Mouse (Mus musculus): ENCODE results near the gene Als2cl. TPM values are rescaled to one million over a fixed set of nuclear protein-coding genes. Genes with fewer than 3 reads are reported as not detected.
A peak's percentile ranks its signal among the peaks of the same experiment; 100 is the strongest.

Gene Als2cl
- polyA plus RNA-seq, 1 experiment from 2014 or later, result 3.7 TPM

GRCm38 (mm10) chr9:110887388-110888303 is 8.0 kb downstream of the Als2cl start:
- no peak for ATAC-seq (ENCODE audit: insufficient number of reproducible peaks, low FRiP score, low TSS enrichment, low read depth)
- 62% methylated on average over 9 of the region's 9 CpGs for WGBS
- Histone ChIP-seq H3K27me3 (no peaks in the 10 kb centered on the region), H3K4me3 (no peak overlapping the region), H3K36me3 (no peaks in the 10 kb centered on the region), H3K27ac (no peak overlapping the region), H3K4me1 (no peaks in the 10 kb centered on the region), H3K4me2 (no peak overlapping the region), H3K9ac (no peak overlapping the region), H3K9me3 (no peaks in the 10 kb centered on the region)

- Histone ChIP-seq H3K27me3 (no peaks in the 10 kb centered on the region), H3K4me1 (no peaks in the 10 kb centered on the region), H3K4me2 (no peak overlapping the region), H3K36me3 (no peaks in the 10 kb centered on the region), H3K9ac (no peak overlapping the region), H3K9me3 (no peaks in the 10 kb centered on the region), H3K4me3 (no peak overlapping the region), H3K27ac (no peak overlapping the region)
- 84% methylated on average over 14 of the region's 14 CpGs for WGBS
- no peak for ATAC-seq (ENCODE audit: insufficient number of reproducible peaks, low FRiP score, low TSS enrichment, low read depth)
Measured at GRCm38 (mm10) chr9:110888935-110889334, 9.3 kb downstream of the Als2cl start.

DNA sequence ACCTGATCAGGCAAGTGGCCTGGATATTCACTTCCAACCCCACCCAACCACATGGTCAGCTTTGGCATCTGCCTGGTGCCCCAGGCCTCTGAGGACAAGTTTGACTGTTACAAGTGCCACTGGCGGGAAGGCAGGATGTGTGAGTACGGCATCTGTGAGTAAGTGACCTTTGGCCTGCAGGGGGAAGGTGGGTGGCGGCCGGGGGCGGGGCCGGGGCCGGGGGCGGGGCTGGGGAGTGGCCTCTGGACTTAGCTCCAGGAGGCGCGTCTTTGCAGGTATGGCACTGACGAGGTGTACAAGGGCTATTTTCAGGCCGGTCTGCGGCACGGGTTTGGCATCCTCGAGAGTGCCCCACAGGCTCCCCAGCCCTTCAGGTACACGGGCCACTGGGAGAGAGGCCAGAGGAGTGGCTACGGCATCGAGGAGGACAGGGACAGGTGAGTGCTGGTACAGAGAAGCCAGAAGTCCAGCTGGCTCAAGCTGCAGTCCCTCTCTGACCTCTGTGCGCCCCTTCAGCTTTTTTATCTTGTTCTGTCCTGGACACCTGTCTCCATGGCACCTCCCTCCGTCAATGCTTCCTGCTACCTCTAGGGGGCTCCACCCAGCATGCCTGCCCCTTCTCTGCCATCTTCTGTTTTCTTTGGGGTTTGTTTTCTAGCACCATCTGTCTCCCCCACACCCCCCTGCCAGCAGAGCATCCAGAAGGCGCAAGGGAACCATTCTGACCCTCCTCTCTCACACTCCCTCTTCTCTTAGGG is 10.5 kb downstream of the Als2cl start:
- no peaks in the 10 kb centered on the region for H3K9me3 ChIP-seq
- no peak overlapping the region for H3K27ac ChIP-seq
- ATAC-seq (ENCODE audit: insufficient number of reproducible peaks, low FRiP score, low TSS enrichment, low read depth), result no peak
- no peak overlapping the region for H3K9ac ChIP-seq
- no peak overlapping the region for H3K4me2 ChIP-seq
- H3K36me3 ChIP-seq, result no peaks in the 10 kb centered on the region
- H3K4me3 ChIP-seq, result no peak overlapping the region
- H3K4me1 ChIP-seq, result no peaks in the 10 kb centered on the region
- H3K27me3 ChIP-seq, result 0 out of 2 replicates have a peak, but pooled peaks cover 4% of the 10 kb centered on the region
- WGBS, result 12% methylated on average over 21 of the region's 21 CpGs

DNA sequence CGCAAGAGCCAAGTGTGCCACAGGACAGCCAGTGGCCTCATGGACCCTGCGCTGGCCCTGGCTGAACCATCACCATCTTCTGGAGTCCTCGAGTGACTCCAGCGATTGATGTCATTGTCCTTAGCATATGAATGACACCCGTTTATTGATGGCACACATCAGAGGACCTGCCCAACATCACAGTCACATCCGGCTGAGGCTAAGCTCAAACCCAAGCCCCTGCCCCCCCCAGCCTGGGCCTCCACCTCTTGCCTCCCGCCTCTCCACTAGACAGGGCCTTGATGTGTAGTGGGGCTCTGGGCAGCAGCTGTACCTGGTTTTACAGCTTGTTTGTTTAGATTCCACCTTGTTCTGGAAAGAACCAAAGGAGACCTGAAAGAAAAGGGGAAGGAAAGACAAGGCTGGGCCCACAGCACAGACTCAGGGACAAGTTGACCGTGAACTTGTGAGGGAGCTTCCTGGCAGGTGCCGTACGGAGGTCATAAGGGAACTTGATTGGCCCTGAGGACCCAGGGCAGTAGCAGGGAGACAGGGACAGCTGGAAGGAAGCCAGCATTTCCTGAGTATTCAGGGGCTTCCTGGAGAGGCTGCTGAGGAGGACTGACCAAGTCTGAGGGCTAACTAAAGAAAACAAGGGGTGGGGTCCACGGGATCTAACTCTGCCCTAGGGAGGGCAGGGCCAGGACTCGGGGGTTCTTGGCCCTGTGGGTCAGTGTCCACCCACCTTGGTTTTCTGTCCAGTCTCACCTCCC is 11.6 kb downstream of the Als2cl start:
- no peak for ATAC-seq (ENCODE audit: insufficient number of reproducible peaks, low FRiP score, low TSS enrichment, low read depth)
- H3K36me3 ChIP-seq, result no peaks in the 10 kb centered on the region
- H3K27ac ChIP-seq, result no peak overlapping the region
- no peak overlapping the region for H3K4me3 ChIP-seq
- no peak overlapping the region for H3K9ac ChIP-seq
- H3K4me1 ChIP-seq, result peaks cover 7% of the 10 kb centered on the region
- WGBS, result 78% methylated on average over 12 of the region's 12 CpGs
- 0 out of 2 replicates have a peak, but pooled peaks cover 4% of the 10 kb centered on the region for H3K27me3 ChIP-seq
- no peaks in the 10 kb centered on the region for H3K9me3 ChIP-seq
- H3K4me2 ChIP-seq, result no peak overlapping the region

GRCm38 (mm10) chr9:110892552-110892951 is 12.9 kb downstream of the Als2cl start:
- no peaks in the 10 kb centered on the region for H3K36me3 ChIP-seq

DNA sequence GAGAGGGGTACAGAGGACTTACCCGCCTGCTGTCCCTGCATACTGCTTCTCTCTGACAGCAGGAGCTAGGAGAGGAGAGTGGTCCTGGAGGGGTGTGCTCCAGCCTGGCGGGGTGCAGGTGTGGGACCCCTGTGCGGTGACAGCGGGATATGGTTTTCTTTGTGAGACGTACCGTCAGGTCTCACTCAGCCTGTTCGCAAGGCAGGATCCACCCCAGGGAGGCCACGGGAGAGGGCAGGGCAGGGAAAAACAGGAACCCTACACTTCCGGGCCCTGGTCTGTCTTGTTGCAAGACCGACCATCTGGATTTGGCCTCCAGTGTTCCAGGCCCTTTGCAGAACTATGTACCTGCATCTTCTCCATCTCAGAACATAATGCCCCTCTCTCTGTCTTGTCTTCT is 13.8 kb downstream of the Als2cl start:
- WGBS, result 67% methylated on average over 10 of the region's 10 CpGs
- Histone ChIP-seq H3K27me3 (0 out of 2 replicates have a peak, but pooled peaks cover 4% of the 10 kb centered on the region), H3K4me3 (no peak overlapping the region), H3K27ac (no peak overlapping the region), H3K4me2 (no peak overlapping the region), H3K9me3 (no peaks in the 10 kb centered on the region), H3K36me3 (no peaks in the 10 kb centered on the region), H3K4me1 (peaks cover 11% of the 10 kb centered on the region), H3K9ac (no peak overlapping the region)
- ATAC-seq (ENCODE audit: insufficient number of reproducible peaks, low FRiP score, low TSS enrichment, low read depth), result no peak

More at GRCm38 (mm10) chr9:110892552-110892951, 12.9 kb downstream of the Als2cl start:
- 87% methylated on average over 3 of the region's 3 CpGs for whole genome bisulfite sequencing
- ATAC-seq (ENCODE audit: insufficient number of reproducible peaks, low FRiP score, low TSS enrichment, low read depth), result no peak
- Histone ChIP-seq H3K4me1 (peaks cover 11% of the 10 kb centered on the region), H3K27ac (no peak overlapping the region), H3K4me2 (no peak overlapping the region), H3K4me3 (no peak overlapping the region), H3K9me3 (no peaks in the 10 kb centered on the region), H3K9ac (no peak overlapping the region), H3K27me3 (0 out of 2 replicates have a peak, but pooled peaks cover 4% of the 10 kb centered on the region)

DNA sequence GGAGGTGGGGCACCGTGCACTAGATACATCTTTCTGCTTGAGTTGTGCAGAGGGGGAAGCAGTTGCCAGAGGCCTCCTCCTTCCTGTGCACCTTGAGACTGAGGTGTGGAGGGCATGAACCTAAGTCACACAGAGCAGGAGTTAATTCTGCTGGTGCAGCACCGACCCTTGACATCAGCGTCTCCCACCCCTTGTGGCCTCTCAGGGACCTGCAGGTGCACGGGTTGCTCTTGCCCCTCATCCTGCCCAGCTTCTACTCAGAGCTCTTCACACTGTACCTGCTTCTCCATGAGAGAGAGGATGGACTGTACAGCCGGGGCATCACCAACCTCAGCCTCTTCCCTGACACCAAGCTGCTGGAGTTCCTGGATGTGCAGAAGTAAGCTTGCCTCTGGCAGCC is 15.8 kb downstream of the Als2cl start:
- H3K4me3 ChIP-seq, result no peak overlapping the region
- ATAC-seq (ENCODE audit: insufficient number of reproducible peaks, low FRiP score, low TSS enrichment, low read depth), result no peak
- H3K36me3 ChIP-seq, result no peaks in the 10 kb centered on the region
- no peaks in the 10 kb centered on the region for H3K9me3 ChIP-seq
- H3K4me1 ChIP-seq, result peaks cover 11% of the 10 kb centered on the region
- no peak overlapping the region for H3K4me2 ChIP-seq
- no peak overlapping the region for H3K27ac ChIP-seq
- 46% methylated on average over 5 of the region's 5 CpGs for WGBS
- no peak overlapping the region for H3K9ac ChIP-seq
- 0 out of 2 replicates have a peak, but pooled peaks cover 4% of the 10 kb centered on the region for H3K27me3 ChIP-seq

DNA sequence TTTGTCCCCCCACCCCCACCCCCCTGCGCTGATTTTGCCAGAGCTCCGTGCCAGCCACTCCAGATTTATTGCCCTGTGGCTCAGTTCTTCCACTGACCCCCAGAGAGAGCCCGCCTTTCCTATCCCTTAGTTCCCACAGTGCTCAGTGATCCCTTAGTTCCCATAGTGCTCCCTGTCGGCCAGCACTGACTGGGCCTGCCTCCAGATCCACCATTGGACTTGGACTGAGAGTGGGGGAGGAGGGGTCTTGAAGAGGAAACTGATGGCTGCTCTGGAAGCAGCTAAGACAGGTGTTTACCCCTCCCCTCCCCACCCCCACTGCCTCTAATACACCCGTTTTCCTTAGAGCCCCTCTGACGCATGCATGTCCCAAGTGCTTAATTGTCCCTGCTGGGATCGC is 16.3 kb downstream of the Als2cl start:
- WGBS, result 10% methylated on average over 7 of the region's 7 CpGs
- Histone ChIP-seq H3K36me3 (no peaks in the 10 kb centered on the region), H3K27me3 (0 out of 2 replicates have a peak, but pooled peaks cover 4% of the 10 kb centered on the region), H3K4me3 (no peak overlapping the region), H3K4me1 (peaks cover 11% of the 10 kb centered on the region), H3K27ac (no peak overlapping the region), H3K9ac (no peak overlapping the region), H3K9me3 (no peaks in the 10 kb centered on the region), H3K4me2 (peak overlapping the region; percentile 15; the same call in 1 of the 2 replicates)
- ATAC-seq (ENCODE audit: insufficient number of reproducible peaks, low FRiP score, low TSS enrichment, low read depth), result no peak

GRCm38 (mm10) chr9:110896595-110896994 is 16.9 kb downstream of the Als2cl start:
- H3K27ac ChIP-seq, result no peak overlapping the region
- H3K27me3 ChIP-seq, result 0 out of 2 replicates have a peak, but pooled peaks cover 4% of the 10 kb centered on the region
- no peaks in the 10 kb centered on the region for H3K9me3 ChIP-seq
- no peak overlapping the region for H3K9ac ChIP-seq
- no peak overlapping the region for H3K4me3 ChIP-seq
- H3K4me1 ChIP-seq, result peaks cover 11% of the 10 kb centered on the region
- no peak for ATAC-seq (ENCODE audit: insufficient number of reproducible peaks, low FRiP score, low TSS enrichment, low read depth)
- H3K36me3 ChIP-seq, result no peaks in the 10 kb centered on the region
- 10% methylated on average over 6 of the region's 6 CpGs for WGBS
- H3K4me2 ChIP-seq, result peak overlapping the region; percentile 15

GRCm38 (mm10) chr9:110899451-110900008 is 19.9 kb downstream of the Als2cl start:
- Histone ChIP-seq H3K9ac (no peak overlapping the region), H3K9me3 (no peaks in the 10 kb centered on the region), H3K36me3 (no peaks in the 10 kb centered on the region), H3K27ac (no peak overlapping the region), H3K4me3 (no peak overlapping the region), H3K27me3 (no peaks in the 10 kb centered on the region), H3K4me1 (peaks cover 11% of the 10 kb centered on the region), H3K4me2 (no peak overlapping the region)
- ATAC-seq (ENCODE audit: insufficient number of reproducible peaks, low FRiP score, low TSS enrichment, low read depth), result no peak
- WGBS, result 52% methylated on average over 10 of the region's 10 CpGs

DNA sequence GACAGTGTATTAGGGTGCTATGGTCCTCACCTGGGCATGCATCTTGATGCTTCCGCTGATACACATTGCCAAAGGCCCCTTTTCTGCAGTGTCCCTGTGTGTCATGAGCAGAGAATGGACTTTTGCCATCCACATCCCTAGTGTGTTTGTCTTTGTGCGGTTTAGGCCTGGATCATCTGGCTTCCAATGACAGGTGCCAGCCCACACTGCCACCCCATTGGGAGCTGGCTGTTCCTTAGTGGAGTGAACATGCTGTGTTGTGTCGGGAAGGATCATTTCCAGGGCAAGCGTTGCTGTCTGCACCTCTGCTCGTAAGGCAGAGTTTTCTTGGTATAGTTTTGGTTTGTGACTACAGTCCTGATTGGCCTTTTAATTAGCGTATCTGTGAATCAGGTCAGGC is 21.5 kb downstream of the Als2cl start:
- Histone ChIP-seq H3K4me1 (peaks cover 5% of the 10 kb centered on the region; the same call in 1 of the 2 replicates), H3K4me2 (no peak overlapping the region), H3K9me3 (no peaks in the 10 kb centered on the region), H3K9ac (no peak overlapping the region), H3K4me3 (no peak overlapping the region), H3K27me3 (no peaks in the 10 kb centered on the region), H3K36me3 (no peaks in the 10 kb centered on the region), H3K27ac (no peak overlapping the region)
- 83% methylated on average over 6 of the region's 6 CpGs for WGBS
- ATAC-seq (ENCODE audit: insufficient number of reproducible peaks, low FRiP score, low TSS enrichment, low read depth), result no peak
